Mouse (Mus musculus) spleen, postnatal 4 days (tissue): ENCODE measurements around the gene Galnt6.
A peak's percentile ranks its signal among the peaks of the same experiment; 100 is the strongest.

Experiments
- DNase-seq, 2 experiments: peaks; one replicate each; pipeline ENCODE4 v3.0.0; 2022; ENCODE audit warnings: low spot score in 2 of 2

Galnt6 gene

GRCm38 (mm10) chr15:100722026-100722425 is 7.2 kb downstream of the Galnt6 start:
- no peak for DNase-seq

- no peak for DNase-seq
These were observed 7.7 kb downstream of the Galnt6 start for GRCm38 (mm10) chr15:100721445-100721844.

DNA sequence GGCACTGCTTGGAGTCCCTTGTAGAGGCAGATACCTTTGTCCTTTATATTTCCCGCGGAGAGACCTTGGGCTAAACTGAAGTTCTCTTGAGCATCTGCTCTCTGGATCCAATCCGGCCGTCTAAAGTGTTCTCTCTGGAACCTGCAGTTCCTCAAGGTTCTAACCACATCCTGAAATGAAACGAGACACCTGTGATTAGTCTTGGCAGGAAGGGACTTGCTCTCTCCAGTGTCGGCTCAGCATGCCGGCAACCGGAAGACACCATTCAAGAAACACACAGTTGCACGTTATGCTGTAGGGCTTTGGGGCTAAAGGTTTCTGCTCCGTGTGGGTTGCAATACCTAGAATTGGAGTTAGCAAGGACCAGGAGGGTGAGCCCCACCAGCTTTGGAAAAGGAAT is 9.1 kb downstream of the Galnt6 start:
- DNase-seq: no peak

DNA sequence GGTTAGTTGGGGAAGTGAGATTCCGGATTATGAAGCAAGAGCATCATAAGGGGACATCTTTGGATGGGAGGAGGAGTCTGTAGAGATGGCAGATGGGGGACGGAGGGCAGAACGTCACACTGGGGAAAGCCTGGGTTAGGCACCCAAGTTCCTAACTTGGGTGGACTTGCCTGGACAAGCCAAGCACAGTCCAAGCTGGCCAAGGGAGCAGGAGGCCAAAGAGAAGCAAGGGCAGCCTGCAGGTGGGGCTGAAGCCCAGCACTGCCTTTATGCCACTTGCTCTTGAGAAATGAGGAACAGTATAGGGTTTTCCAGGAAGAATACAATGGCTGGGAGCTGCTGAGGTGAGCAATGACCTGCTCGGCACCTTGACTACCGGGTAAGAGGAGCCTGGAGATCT is 10.0 kb downstream of the Galnt6 start:
- DNase-seq: no peak

- DNase-seq: no peak
These were observed 10.6 kb downstream of the Galnt6 start for GRCm38 (mm10) chr15:100718572-100718971.

- DNase-seq: no peak
These were observed 11.2 kb downstream of the Galnt6 start for GRCm38 (mm10) chr15:100717933-100718332.

GRCm38 (mm10) chr15:100715399-100715993 is 13.7 kb downstream of the Galnt6 start:
- no peak for DNase-seq

- DNase-seq: no peak
These were observed 14.7 kb downstream of the Galnt6 start for GRCm38 (mm10) chr15:100714470-100714869.

DNA sequence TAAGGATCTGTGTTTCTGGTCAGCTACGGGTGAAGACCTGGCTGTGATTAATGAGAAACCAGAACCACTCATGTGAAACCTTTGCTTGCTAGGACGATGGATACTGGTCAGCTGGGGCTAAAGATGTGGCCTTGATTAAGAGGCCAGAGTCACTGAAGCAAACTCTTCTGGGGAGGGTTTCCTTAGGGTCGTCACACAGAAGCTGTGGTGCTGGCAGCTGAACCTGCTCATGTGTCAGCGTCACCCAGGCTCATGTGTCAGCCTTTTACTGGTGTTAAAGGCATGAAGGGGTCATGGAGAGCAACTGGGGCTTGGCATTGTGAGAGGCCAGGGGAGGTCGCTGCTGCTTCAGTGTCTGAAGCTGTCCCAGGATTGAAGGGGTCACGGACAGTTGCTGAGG is 18.3 kb downstream of the Galnt6 start:
- DNase-seq: no peak

DNA sequence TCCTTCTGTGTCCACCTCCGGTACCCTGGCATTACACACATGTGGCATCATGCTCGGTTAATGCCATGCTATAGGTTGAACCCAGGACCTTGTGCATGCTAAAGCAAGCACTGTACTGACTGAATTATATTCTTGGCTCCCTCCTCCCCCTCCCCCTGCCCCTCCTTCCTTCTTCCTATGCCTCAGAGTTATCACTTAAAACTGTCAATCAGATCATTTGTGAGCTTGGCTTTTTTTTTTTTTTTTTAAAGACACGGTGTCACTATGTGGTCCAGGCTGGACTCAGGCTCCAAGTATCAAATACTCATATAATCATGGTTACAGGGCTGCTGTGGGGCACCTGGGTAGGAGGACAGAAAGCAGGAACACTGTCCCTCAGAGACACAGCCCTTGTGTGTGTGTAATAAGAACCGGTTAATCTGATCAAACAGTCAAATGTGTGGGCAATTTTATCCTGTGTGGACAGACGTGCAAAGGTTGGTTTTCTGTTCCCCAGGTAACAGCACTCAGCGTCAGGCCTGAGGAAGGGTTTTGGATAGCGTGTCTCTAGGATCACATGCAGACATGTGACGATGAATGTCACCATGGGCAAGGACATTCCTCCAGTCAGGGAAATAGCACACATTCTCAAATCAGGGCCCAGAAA is 20.6 kb downstream of the Galnt6 start:
- no peak for DNase-seq

- DNase-seq: peak; percentile 60 to 77
These were observed 22.9 kb downstream of the Galnt6 start for GRCm38 (mm10) chr15:100706226-100706625.

- DNase-seq: no peak
These were observed 23.8 kb downstream of the Galnt6 start for GRCm38 (mm10) chr15:100705376-100705775.

- DNase-seq: no peak
These were observed 25.3 kb downstream of the Galnt6 start for GRCm38 (mm10) chr15:100703913-100704312.

DNA sequence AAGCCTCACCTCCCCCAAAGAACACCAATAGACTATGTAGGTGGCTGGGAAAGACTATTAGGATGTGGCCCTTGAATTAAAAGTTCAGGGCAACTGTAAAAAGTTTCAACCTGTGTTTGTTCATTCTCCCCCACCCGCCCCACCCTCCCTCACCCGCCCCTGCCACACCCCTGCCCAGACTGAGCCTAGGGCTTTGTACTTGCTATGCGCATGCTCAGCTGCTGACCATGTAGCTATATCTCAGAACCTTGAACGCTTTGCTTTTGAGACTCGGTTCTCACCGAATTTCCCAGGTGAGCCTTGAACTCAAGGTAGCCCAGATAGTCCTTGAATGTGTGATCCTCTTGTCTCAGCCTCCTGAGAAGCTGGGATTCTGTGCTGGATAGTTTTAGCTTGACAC is 27.3 kb downstream of the Galnt6 start:
- no peak for DNase-seq

GRCm38 (mm10) chr15:100701108-100701507 is 28.1 kb downstream of the Galnt6 start:
- no peak for DNase-seq

- no peak for DNase-seq
These were observed 28.8 kb downstream of the Galnt6 start for GRCm38 (mm10) chr15:100700424-100700823.

GRCm38 (mm10) chr15:100699386-100699785 is 29.8 kb downstream of the Galnt6 start:
- DNase-seq: no peak

- DNase-seq: no peak
These were observed 31.1 kb downstream of the Galnt6 start for GRCm38 (mm10) chr15:100698078-100698477.

DNA sequence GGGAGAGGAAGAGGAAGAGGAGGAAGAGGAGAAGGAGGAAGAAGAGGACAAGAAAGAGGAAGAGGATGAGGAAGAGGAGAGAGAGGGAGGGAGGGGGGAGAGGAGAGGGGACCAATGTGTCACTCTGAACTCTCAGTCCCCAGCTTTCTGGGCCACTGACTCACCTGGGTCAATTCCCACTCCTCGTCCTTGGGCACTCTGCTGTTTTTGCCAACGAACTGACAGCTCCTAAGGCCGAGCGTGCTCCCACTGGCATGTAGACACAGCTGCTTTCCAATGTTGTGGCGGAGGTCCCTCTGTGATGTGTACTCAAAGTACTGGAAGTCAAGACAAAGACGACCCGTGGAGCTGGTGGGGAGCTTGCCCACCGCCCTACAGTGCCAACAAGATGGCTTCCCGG is 34.8 kb downstream of the Galnt6 start:
- no peak for DNase-seq

DNA sequence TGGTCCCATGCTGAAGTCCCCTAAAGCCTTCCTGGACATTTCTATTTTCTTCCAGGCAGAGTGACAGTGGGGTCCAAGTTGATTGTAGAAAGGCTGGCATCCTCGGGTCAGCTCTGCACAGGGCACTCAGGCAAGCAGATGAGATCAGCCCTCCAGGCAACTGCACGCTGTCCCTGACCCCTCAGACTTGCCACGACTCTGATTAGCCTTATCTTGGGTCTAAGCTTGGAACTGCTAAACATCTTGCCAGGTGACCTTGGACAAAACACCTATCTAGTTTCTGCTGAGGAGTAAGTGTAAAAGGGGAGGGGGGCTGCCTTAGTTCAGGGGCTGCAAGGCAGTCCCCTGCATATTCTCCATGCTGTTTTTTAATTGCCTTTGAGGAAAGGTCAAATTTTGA is 37.2 kb downstream of the Galnt6 start:
- no peak for DNase-seq

DNA sequence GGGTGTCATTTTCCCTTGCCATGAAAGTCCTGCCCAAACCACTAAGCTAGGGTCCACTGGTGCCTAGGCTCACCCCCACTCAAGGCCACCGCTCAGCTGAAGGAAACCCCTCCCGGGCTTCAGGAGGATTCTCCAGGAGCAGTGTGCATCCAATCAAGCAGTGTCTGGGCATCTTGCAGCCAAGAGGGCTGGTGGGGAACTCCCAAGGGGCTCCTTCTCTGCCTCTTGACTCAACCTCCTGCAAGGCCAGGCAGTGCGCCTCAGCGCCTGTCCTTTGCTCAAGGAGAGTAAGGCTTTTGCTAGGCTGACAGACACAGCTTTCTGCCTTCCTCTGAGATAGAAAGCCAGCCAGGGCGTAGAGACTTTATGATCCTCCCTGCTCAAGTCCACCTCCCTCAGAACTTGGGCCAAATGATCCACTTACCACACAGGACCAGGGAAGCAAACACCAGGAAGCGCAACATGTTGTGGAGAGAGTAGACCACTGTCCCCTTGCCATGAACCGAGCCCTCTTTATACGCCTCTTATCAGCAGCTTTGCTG is 41.7 kb downstream of the Galnt6 start, which contains the start of gene Cela1:
Gene Cela1 (minus strand): TSS at position 492 of the 542 bp plus-strand sequence.
- no peak for DNase-seq

DNA sequence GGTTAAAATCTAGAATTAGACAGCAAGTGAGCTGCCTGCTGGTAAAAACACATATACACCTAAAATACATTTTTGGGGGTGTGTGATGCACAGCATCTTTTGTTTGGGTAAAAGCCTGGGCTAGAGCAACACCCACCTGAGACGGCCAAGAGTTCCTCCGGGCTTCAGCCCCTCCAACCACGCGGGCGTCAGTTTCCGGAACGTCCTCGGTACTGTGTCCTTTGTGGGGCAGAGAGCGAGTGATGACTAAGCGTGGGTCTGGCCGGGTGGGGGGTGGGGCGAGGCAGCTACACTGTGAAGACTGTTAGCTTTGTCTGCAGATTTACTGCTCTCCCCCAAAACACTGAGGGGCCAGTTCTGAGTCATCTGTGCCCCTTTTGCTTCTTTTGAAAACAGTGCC is 42.2 kb downstream of the Galnt6 start:
- no peak for DNase-seq

DNA sequence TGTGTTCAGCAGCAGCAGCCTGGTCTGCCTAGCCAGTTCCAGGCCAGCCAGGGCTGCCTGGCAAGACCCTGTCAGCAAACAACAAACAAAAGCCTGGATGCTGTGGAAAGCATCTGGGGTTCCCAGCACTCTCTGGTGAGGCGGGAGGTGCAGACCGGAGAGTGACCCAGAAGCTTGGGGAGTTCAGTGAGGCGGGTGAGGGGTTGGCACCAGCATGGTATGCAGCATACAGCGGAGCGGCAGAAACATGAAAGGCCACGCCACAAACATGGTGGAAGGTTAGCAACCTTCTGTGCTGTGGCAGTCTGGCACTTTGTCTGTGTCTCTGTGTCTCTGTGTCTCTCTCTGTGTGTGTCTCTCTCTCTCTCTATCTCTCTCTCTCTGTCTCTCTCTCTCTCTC is 42.7 kb downstream of the Galnt6 start:
- no peak for DNase-seq
